Mouse (Mus musculus) intestine, postnatal 0 days (tissue): ENCODE results near the gene Bmpr1b. TPM values are rescaled to one million over a fixed set of nuclear protein-coding genes. Genes with fewer than 3 reads are reported as not detected.

Experiments used
- ATAC-seq: fragments of 200-750 bp; cut with Nextera tagmentation; 2 replicates; pipeline ENCODE4 v1.8.0; 2017; ENCODE audit warnings: mild to moderate bottlenecking, moderate TSS enrichment, moderate library complexity
- H3K27ac ChIP-seq: fragments of 300-500 bp; sonication (generic); 2 replicates; pipeline ENCODE4 v1.5.1; 2014; ENCODE audit warnings: mild to moderate bottlenecking, low read depth, low read length, moderate library complexity
- H3K27me3 ChIP-seq: fragments of 300-500 bp; sonication (generic); replicated peaks from 2 replicates; pipeline ENCODE4 v1.6.1; 2014; ENCODE audit warnings: low read length, mixed read lengths; ENCODE audit not compliant: control insufficient read depth, insufficient read depth
- H3K36me3 ChIP-seq: fragments of 300-500 bp; sonication (generic); 2 replicates; pipeline ENCODE4 v1.6.1; 2014; ENCODE audit warnings: mild to moderate bottlenecking, moderate library complexity; ENCODE audit not compliant: control insufficient read depth, insufficient read depth
- H3K4me1 ChIP-seq: fragments of 300-500 bp; sonication (generic); replicated peaks from 2 replicates; pipeline ENCODE4 v1.6.1; 2014; ENCODE audit warnings: antibody characterized with exemption, low read length, mixed read lengths; ENCODE audit not compliant: control insufficient read depth, insufficient read depth
- H3K4me2 ChIP-seq: fragments of 300-500 bp; sonication (generic); replicated peaks from 2 replicates; pipeline ENCODE4 v1.6.1; 2014; ENCODE audit warnings: low read depth, mild to moderate bottlenecking, moderate library complexity
- H3K4me3 ChIP-seq: fragments of 300-500 bp; sonication (generic); 2 replicates; pipeline ENCODE4 v1.5.1; 2014; ENCODE audit warnings: low read depth, low read length
- H3K9ac ChIP-seq: fragments of 300-500 bp; sonication (generic); 2 replicates; pipeline ENCODE4 v1.6.1; 2014; ENCODE audit warnings: mild to moderate bottlenecking, low read depth, low read length
- H3K9me3 ChIP-seq: fragments of 300-500 bp; sonication (generic); 2 replicates; pipeline ENCODE4 v1.6.1; 2016; ENCODE audit warnings: mixed run types; ENCODE audit not compliant: control insufficient read depth
- CTCF ChIP-seq: sonication (generic); IDR thresholded peaks from 2 replicates; pipeline ENCODE4 v1.5.1; 2016; ENCODE audit warnings: low read depth, mild to moderate bottlenecking, control low read depth, antibody characterized with exemption, moderate library complexity
- whole genome bisulfite sequencing: fragments of 180-500 bp; shearing (Covaris S2); extraction: QIAGEN DNeasy Blood & Tissue Kit; methylation state at CpG from one replicate; pipeline ENCODE4 v1.1.7; 2014; 5-methylcytosine and 5-hydroxymethylcytosine counted together
- polyA plus RNA-seq: library from polyadenylated mRNA; unstranded; fragments of >200 nt; fragmentation: Nextera tagmentation; extraction: Ambion mirVana; gene quantifications from 2 replicates; pipeline ENCODE4 v1.2.1, GENCODE M21; 2015

Bmpr1b gene
- polyA plus RNA-seq, 1 experiment from 2014 or later = 0.33 TPM

- 36% methylated on average over 2 of the region's 2 CpGs for WGBS
- H3K9me3 ChIP-seq = no peaks in the 10 kb centered on the region
- no peak overlapping the region for H3K9ac ChIP-seq
- H3K36me3 ChIP-seq = no peaks in the 10 kb centered on the region
- TF ChIP-seq CTCF = no peak
- no peaks in the 10 kb centered on the region for H3K4me1 ChIP-seq
- peak; percentile 63; the same call in 1 of the 2 replicates for ATAC-seq
- peaks cover 8% of the 10 kb centered on the region for H3K27me3 ChIP-seq
- no peak overlapping the region for H3K4me3 ChIP-seq
- no peak overlapping the region for H3K27ac ChIP-seq
- peak overlapping the region; percentile 7; the same call in 1 of the 2 replicates for H3K4me2 ChIP-seq
These were observed 5.3 kb downstream of the Bmpr1b start for GRCm38 (mm10) chr3:142163896-142164295.

- H3K27ac ChIP-seq = no peak overlapping the region
- H3K4me3 ChIP-seq = no peak overlapping the region
- no peak for ATAC-seq
- H3K9ac ChIP-seq = no peak overlapping the region
- H3K36me3 ChIP-seq = no peaks in the 10 kb centered on the region
- no peaks in the 10 kb centered on the region for H3K9me3 ChIP-seq
- no peak overlapping the region for H3K4me2 ChIP-seq
- H3K4me1 ChIP-seq = no peaks in the 10 kb centered on the region
- no peak for TF ChIP-seq CTCF
- H3K27me3 ChIP-seq = peaks cover 4% of the 10 kb centered on the region; the same call in 1 of the 2 replicates
- WGBS = 71% methylated on average over 3 of the region's 3 CpGs
These were observed 7.8 kb downstream of the Bmpr1b start for GRCm38 (mm10) chr3:142161405-142161804.

DNA sequence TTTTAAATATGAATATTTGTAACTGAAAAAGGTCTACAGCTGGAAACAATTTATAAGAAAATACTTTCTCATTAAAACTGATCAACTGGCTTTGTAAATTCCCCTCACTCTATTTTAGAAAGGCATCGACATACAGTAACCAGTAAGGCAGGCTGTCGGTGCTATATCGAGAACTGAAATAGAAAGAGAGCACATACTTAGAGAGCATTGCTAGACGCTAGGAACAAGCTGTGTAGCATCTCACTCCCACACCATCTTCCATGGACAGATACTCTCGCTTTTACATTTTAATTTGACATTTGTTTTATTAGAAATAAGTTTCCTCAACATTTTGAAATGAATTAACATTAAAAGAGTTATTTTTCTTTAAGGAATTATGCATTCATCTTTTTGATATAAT, 17.2 kb downstream of the Bmpr1b start:
- H3K4me2 ChIP-seq = no peak overlapping the region
- H3K27ac ChIP-seq = no peak overlapping the region
- H3K4me1 ChIP-seq = no peaks in the 10 kb centered on the region
- no peak overlapping the region for H3K9ac ChIP-seq
- TF ChIP-seq CTCF = no peak
- H3K4me3 ChIP-seq = no peak overlapping the region
- H3K9me3 ChIP-seq = no peaks in the 10 kb centered on the region
- H3K36me3 ChIP-seq = no peaks in the 10 kb centered on the region
- H3K27me3 ChIP-seq = no peaks in the 10 kb centered on the region
- no peak for ATAC-seq
- WGBS = 74% methylated on average over 5 of the region's 5 CpGs

DNA sequence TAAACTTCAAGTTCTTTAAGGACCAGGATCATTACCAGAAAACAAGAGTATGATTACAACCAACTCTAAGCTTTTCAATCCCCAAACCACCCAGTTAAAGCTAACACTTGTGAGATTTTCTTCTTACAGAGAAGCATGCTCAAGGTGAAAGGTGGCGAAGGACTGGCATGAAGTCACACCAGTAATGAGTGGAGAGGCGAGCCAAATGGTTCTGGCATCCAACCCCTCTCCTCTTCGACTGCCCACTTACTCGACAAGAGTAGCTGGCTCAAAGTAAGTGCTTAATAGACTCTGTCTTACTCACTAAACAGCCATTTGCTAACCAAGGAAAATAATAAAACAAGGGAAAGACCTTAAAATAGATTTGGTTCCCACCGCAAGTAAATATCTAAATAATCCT, 30.4 kb downstream of the Bmpr1b start:
- H3K4me3 ChIP-seq = no peak overlapping the region
- 74% methylated on average over 5 of the region's 5 CpGs for WGBS

DNA sequence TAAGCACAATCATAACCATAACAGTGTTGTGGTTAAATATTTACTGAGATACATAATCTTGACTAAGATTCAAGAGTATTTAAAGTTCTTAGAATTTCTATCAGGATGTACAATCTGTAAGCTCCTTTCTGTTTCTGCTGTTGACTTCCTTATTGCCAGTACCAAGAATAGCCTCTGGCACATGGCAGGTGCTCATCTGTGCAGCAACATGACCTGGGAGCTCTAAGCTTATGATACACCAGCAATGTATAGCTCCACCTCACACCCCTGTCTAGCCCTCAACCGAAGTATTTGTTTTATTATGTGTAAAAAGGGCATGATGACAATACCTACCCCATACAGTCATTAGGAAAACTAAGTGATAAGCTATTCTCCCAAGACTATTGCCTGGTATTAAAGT, 42.8 kb downstream of the Bmpr1b start:
- H3K9me3 ChIP-seq = no peaks in the 10 kb centered on the region
- ATAC-seq = peak; percentile 49; the same call in 1 of the 2 replicates
- H3K27ac ChIP-seq = no peak overlapping the region
- H3K4me2 ChIP-seq = no peak overlapping the region
- no peaks in the 10 kb centered on the region for H3K36me3 ChIP-seq
- no peaks in the 10 kb centered on the region for H3K27me3 ChIP-seq
- WGBS = 41% methylated on average over 1 of the region's 1 CpGs
- no peak overlapping the region for H3K4me3 ChIP-seq
- TF ChIP-seq CTCF = no peak
- no peak overlapping the region for H3K9ac ChIP-seq
- no peaks in the 10 kb centered on the region for H3K4me1 ChIP-seq

More for the DNA sequence above, 30.4 kb downstream of the Bmpr1b start:
- no peak overlapping the region for H3K9ac ChIP-seq
- H3K9me3 ChIP-seq = no peaks in the 10 kb centered on the region
- no peaks in the 10 kb centered on the region for H3K4me1 ChIP-seq
- no peak overlapping the region for H3K4me2 ChIP-seq
- no peak for TF ChIP-seq CTCF
- no peak overlapping the region for H3K27ac ChIP-seq
- no peaks in the 10 kb centered on the region for H3K27me3 ChIP-seq
- ATAC-seq = no peak
- H3K36me3 ChIP-seq = no peaks in the 10 kb centered on the region

DNA sequence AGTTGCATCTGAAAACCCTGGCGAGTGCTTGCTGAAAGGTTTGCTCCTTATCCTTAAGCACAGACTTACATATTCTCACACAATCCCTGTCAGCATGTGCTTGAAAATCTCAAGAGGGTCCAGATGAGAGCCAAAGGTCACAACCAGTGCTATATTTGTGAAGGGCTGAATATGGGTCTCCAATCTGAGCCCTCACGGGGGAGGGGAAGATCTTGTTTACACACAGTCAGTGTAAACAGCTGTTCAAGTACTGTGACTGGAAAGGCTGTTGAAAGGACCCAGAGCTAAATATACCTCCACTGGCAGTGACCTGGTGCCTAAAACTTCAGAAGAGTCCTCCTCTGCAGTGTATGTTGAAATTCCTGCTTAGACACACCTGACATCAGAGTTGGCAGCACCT, 43.7 kb downstream of the Bmpr1b start:
- TF ChIP-seq CTCF = no peak
- H3K27me3 ChIP-seq = no peaks in the 10 kb centered on the region
- 57% methylated on average over 2 of the region's 2 CpGs for WGBS
- H3K9me3 ChIP-seq = no peaks in the 10 kb centered on the region
- no peak overlapping the region for H3K4me3 ChIP-seq
- H3K4me1 ChIP-seq = no peaks in the 10 kb centered on the region
- no peak overlapping the region for H3K4me2 ChIP-seq
- no peak overlapping the region for H3K9ac ChIP-seq
- no peak overlapping the region for H3K27ac ChIP-seq
- no peak for ATAC-seq
- no peaks in the 10 kb centered on the region for H3K36me3 ChIP-seq

DNA sequence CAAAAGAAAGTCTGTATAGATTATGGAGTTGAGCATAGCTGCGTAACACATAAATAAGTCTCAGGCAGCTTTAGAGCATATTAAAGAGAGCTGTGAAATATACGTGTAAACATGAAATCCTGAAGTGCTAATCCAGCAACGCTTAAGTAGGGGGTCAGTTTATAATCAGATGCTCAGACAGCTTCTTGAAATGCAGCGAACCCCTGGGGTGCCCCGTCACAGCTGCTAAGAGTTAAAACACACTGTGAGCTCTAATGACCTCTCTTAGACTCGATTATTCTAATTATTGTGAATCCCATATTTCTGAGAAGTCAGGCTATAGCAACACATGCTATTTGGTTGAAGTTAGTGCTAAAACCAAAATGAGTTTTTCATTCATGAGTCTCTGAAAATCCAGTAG, 45.0 kb downstream of the Bmpr1b start:
- TF ChIP-seq CTCF = no peak
- H3K27ac ChIP-seq = no peak overlapping the region
- H3K27me3 ChIP-seq = no peaks in the 10 kb centered on the region
- no peak overlapping the region for H3K9ac ChIP-seq
- no peaks in the 10 kb centered on the region for H3K36me3 ChIP-seq
- H3K4me3 ChIP-seq = no peak overlapping the region
- no peak for ATAC-seq
- H3K9me3 ChIP-seq = no peaks in the 10 kb centered on the region
- WGBS = 66% methylated on average over 6 of the region's 6 CpGs
- H3K4me2 ChIP-seq = no peak overlapping the region
- no peaks in the 10 kb centered on the region for H3K4me1 ChIP-seq
